Mouse (Mus musculus) testis, adult 2 months (tissue): Measurements from ENCODE around the gene Tpcn2. TPM values are rescaled to one million over a fixed set of nuclear protein-coding genes. Genes with fewer than 3 reads are reported as not detected.

Experiments used
- H3K27ac ChIP-seq: fragments of 200-500 bp; 2 replicates; pipeline ENCODE4 v1.5.1; 2012; ENCODE audit warnings: low read depth, low read length; ENCODE audit not compliant: control insufficient read depth, insufficient read depth
- H3K27me3 ChIP-seq: fragments of 200-500 bp; 2 replicates; pipeline ENCODE4 v1.6.1; 2012; ENCODE audit warnings: mild to moderate bottlenecking, low read length, moderate library complexity; ENCODE audit not compliant: control insufficient read depth, insufficient read depth
- H3K36me3 ChIP-seq: fragments of 200-500 bp; 2 replicates; pipeline ENCODE4 v1.6.1; 2012; ENCODE audit warnings: mild to moderate bottlenecking, low read length; ENCODE audit not compliant: control insufficient read depth, insufficient read depth
- H3K4me1 ChIP-seq: fragments of 200-500 bp; 2 replicates; pipeline ENCODE4 v1.6.1; 2012; ENCODE audit warnings: low read length; ENCODE audit not compliant: control insufficient read depth, insufficient read depth
- H3K4me3 ChIP-seq: fragments of 200-500 bp; 2 replicates; pipeline ENCODE4 v1.5.1; 2012; ENCODE audit warnings: low read depth, mild to moderate bottlenecking, low read length, moderate library complexity, mixed read lengths; ENCODE audit not compliant: control insufficient read depth
- CTCF ChIP-seq: fragments of 200-500 bp; IDR thresholded peaks from 2 replicates; pipeline ENCODE4 v1.5.1; 2012; ENCODE audit warnings: low read depth, mild to moderate bottlenecking, inconsistent platforms, low read length, moderate library complexity; ENCODE audit not compliant: control insufficient read depth, insufficient read depth, insufficient replicate concordance
- POLR2A ChIP-seq: fragments of 200-500 bp; IDR thresholded peaks from 2 replicates; pipeline ENCODE4 v1.6.1; 2012; ENCODE audit warnings: low read depth, mild to moderate bottlenecking, inconsistent platforms, low read length, moderate library complexity; ENCODE audit not compliant: control insufficient read depth
- polyA plus RNA-seq: library from polyadenylated mRNA; depleted of rRNA; stranded (reverse); fragments of >200 nt; gene quantifications from 2 replicates; pipeline ENCODE4 v1.2.3, GENCODE M21; 2012

Tpcn2 gene
- polyA plus RNA-seq, 1 experiment, result 16.8 TPM

GRCm38 (mm10) chr7:145299562-145300320 lies 15.9 kb upstream of the Tpcn2 start:
- H3K27me3 ChIP-seq, result no peaks in the 10 kb centered on the region
- TF ChIP-seq POLR2A (no peak), CTCF (no peak)
- no peak overlapping the region for H3K27ac ChIP-seq
- H3K4me1 ChIP-seq, result no peaks in the 10 kb centered on the region; the same call in 1 of the 2 replicates
- no peaks in the 10 kb centered on the region for H3K36me3 ChIP-seq
- no peak overlapping the region for H3K4me3 ChIP-seq

- Histone ChIP-seq H3K4me1 (no peaks in the 10 kb centered on the region; the same call in 1 of the 2 replicates), H3K27ac (peak overlapping the region; percentile 46; the same call in 1 of the 2 replicates), H3K36me3 (no peaks in the 10 kb centered on the region), H3K27me3 (no peaks in the 10 kb centered on the region), H3K4me3 (no peak overlapping the region)
- TF ChIP-seq POLR2A, result no peak
- no peak for TF ChIP-seq CTCF
These were observed 15.1 kb upstream of the Tpcn2 start for GRCm38 (mm10) chr7:145298666-145299490.

- no peaks in the 10 kb centered on the region for H3K27me3 ChIP-seq
- H3K4me1 ChIP-seq, result no peaks in the 10 kb centered on the region
- H3K4me3 ChIP-seq, result no peak overlapping the region
- no peak overlapping the region for H3K27ac ChIP-seq
- H3K36me3 ChIP-seq, result no peaks in the 10 kb centered on the region
- no peak for TF ChIP-seq POLR2A
- TF ChIP-seq CTCF, result no peak
These were observed 10.0 kb upstream of the Tpcn2 start for GRCm38 (mm10) chr7:145293859-145294258.

GRCm38 (mm10) chr7:145292726-145293125 lies 8.9 kb upstream of the Tpcn2 start:
- H3K36me3 ChIP-seq, result no peaks in the 10 kb centered on the region
- no peaks in the 10 kb centered on the region for H3K4me1 ChIP-seq
- no peak for TF ChIP-seq POLR2A
- no peak for TF ChIP-seq CTCF

GRCm38 (mm10) chr7:145291847-145292246 lies 8.0 kb upstream of the Tpcn2 start:
- Histone ChIP-seq H3K4me1 (no peaks in the 10 kb centered on the region), H3K27ac (no peak overlapping the region), H3K27me3 (no peaks in the 10 kb centered on the region), H3K4me3 (no peak overlapping the region), H3K36me3 (no peaks in the 10 kb centered on the region)
- TF ChIP-seq POLR2A (no peak), CTCF (no peak)

More at GRCm38 (mm10) chr7:145292726-145293125, 8.9 kb upstream of the Tpcn2 start:
- H3K4me3 ChIP-seq, result no peak overlapping the region
- H3K27me3 ChIP-seq, result no peaks in the 10 kb centered on the region
- H3K27ac ChIP-seq, result no peak overlapping the region

- no peak overlapping the region for H3K4me3 ChIP-seq
- H3K4me1 ChIP-seq, result no peaks in the 10 kb centered on the region
- no peaks in the 10 kb centered on the region for H3K27me3 ChIP-seq
- H3K27ac ChIP-seq, result no peak overlapping the region
- peak; percentile 30; the same call in 1 of the 2 replicates for TF ChIP-seq CTCF
- TF ChIP-seq POLR2A, result no peak
- H3K36me3 ChIP-seq, result no peaks in the 10 kb centered on the region
These were observed 5.5 kb upstream of the Tpcn2 start for GRCm38 (mm10) chr7:145289302-145289701.

- no peak overlapping the region for H3K27ac ChIP-seq
- peaks cover 4% of the 10 kb centered on the region for H3K4me1 ChIP-seq
- no peaks in the 10 kb centered on the region for H3K36me3 ChIP-seq
- no peaks in the 10 kb centered on the region for H3K27me3 ChIP-seq
- TF ChIP-seq CTCF (no peak), POLR2A (no peak)
- H3K4me3 ChIP-seq, result no peak overlapping the region
These were observed 3.6 kb upstream of the Tpcn2 start for GRCm38 (mm10) chr7:145287410-145287809.
